Mouse (Mus musculus) cerebellum, adult (tissue): ENCODE results near the gene Tnfsfm13.

ENCODE experiments used
- ATAC-seq: cut with Nextera tagmentation; 2 replicates; pipeline ENCODE4 v1.9.2; 2017; ENCODE audit warnings: mild to moderate bottlenecking, moderate library complexity, mixed read lengths; ENCODE audit not compliant: insufficient number of reproducible peaks, low FRiP score, low TSS enrichment

Tnfsfm13 gene

DNA sequence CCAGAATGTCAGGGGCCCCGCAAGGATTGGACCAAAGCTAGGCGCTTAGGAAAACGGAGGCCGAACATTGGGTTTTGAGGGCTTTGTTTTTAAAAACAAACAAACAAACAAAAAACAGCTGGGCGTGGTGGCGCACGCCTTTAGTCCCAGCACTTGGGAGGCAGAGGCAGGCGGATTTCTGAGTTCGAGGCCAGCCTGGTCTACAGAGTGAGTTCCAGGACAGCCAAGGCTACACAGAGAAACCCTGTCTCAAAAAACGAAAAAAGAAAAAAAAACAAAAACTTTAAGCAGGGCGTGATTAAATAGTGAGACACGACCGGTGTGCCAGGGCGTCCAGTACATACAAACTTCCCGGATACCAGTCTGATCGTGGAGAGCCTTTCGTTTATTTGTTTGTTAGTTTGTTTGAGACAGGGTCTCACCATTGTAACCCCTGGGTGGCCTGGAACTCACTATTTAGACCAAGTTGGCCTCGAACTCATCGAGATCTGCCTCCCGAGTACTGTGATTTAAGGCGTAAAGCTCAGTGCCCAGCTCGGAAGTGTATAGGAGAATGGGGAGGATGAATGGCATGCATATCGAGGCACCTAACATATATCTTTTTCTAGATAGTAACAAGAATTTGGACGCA, 13.6 kb downstream of the Tnfsfm13 start:
- ATAC-seq: no peak

- ATAC-seq: peak; percentile 85; the same call in 1 of the 2 replicates
These were observed 14.3 kb downstream of the Tnfsfm13 start, which contains the start of gene Senp3 for GRCm38 (mm10) chr11:69681314-69682208. Gene Senp3 (minus strand): TSS chr11:69682084.

- ATAC-seq: no peak
These were observed 15.6 kb downstream of the Tnfsfm13 start for GRCm38 (mm10) chr11:69680136-69680855.

DNA sequence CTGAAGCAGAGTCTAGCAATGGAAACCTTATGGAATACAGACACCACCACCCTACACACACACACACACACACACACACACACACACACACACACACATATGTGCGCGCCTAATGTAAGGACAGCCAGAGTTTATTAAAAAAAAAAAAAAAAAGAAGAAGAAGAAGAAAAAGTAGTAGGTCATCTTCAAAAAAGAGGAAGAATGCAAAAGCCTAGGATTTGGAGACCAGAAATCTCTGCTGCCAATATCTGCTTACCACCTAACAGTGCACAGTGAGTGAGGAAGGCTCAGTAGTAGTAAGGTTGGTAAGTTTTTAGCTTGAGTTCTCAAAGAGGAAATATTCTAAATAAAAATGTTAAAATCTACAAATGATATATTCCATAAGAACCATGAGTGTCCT, 16.8 kb downstream of the Tnfsfm13 start:
- ATAC-seq: no peak

DNA sequence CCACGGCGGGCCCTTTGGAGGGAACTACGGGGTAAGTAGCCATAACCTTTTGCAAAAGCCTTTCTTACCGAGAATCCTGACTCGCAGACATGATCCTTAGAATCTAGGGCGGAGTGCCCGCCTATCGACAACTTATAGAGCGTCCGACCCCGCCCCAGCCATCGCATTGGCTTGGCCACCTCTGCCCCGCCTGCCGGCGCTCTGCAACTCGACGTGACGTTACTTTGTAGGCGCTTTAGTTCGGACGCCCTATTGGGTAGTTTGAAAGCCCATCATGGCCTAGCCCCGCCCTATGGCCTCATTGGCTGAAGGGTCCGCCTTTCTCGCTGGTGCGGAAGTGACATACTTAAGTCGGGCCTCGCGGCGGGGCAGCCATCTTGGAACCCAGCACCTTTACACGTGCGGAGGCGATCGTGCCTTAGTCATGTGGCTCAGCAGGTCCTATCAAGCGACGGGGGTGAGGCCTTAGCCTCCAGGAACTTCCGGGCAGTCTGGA, 23.6 kb downstream of the Tnfsfm13 start, which contains the start of gene Eif4a1:
Gene Eif4a1 (minus strand): TSS at position 213 of the 496 bp plus-strand sequence.
- peak; percentile 92 for ATAC-seq

DNA sequence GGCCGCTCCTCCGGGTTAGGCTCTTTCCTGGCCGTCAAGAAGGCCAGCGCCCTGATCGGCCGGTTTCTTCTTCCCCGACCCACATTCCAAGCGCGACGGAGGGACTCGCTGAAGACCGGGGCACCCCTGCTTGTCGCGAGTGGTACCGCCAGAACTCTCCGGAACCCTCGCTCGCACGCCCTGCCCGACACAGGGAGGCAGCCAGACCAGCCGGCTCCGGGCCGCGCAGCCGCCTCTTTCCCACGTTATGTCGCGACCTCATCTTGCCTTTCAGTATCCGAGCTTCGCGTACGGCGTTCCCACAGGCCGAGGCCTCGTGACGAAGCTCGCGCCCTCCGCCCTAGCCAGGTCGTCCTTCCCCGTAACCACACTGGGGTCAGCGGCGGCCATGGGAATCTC, 24.2 kb downstream of the Tnfsfm13 start:
- ATAC-seq: no peak

GRCm38 (mm10) chr11:69670786-69671725, 24.8 kb downstream of the Tnfsfm13 start:
- peak; percentile 57 for ATAC-seq

- no peak for ATAC-seq
These were observed 29.3 kb downstream of the Tnfsfm13 start for GRCm38 (mm10) chr11:69666665-69667005.

DNA sequence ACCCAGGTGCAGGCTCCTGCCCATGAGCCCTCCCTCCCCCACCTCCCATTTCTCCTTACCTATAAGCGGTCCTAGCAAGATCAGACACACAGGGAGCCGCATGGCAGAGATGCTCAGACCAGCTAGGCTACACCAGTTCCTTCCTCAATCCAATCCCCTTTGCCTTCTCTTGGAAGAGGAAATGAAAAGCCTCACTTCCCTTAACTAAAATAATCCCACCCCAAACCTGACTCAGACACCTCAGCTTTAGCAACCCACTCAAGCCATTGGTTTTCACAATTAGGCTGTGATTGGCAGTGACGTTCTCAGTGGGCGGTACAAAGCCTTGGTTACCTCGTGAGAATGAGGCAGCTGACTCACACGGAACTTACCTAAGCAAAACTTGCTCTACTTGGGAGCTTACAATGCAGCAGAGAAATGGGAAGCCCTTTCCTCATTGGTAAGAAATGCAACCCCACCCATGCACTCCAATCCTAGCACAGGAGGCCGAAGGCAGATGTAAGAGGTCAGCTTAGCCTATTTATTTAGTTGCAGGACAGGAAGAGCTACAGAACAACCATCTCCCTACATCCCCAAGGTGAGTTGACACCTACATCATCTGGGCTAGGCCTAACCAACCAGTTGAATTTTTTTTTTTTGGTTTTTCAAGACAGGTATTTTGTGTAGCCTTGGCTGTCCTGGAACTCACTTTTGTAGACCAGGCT, 29.8 kb downstream of the Tnfsfm13 start, which contains the start of gene Cd68:
Gene Cd68 (minus strand): TSS at position 193 of the 704 bp plus-strand sequence.
- ATAC-seq: no peak

- ATAC-seq: no peak
These were observed 30.4 kb downstream of the Tnfsfm13 start for GRCm38 (mm10) chr11:69665457-69665960.

- ATAC-seq: no peak
These were observed 31.1 kb downstream of the Tnfsfm13 start for GRCm38 (mm10) chr11:69664841-69665240.

- ATAC-seq: no peak
These were observed 32.1 kb downstream of the Tnfsfm13 start for GRCm38 (mm10) chr11:69663795-69664194.

GRCm38 (mm10) chr11:69662967-69663671, 32.8 kb downstream of the Tnfsfm13 start:
- ATAC-seq: no peak

DNA sequence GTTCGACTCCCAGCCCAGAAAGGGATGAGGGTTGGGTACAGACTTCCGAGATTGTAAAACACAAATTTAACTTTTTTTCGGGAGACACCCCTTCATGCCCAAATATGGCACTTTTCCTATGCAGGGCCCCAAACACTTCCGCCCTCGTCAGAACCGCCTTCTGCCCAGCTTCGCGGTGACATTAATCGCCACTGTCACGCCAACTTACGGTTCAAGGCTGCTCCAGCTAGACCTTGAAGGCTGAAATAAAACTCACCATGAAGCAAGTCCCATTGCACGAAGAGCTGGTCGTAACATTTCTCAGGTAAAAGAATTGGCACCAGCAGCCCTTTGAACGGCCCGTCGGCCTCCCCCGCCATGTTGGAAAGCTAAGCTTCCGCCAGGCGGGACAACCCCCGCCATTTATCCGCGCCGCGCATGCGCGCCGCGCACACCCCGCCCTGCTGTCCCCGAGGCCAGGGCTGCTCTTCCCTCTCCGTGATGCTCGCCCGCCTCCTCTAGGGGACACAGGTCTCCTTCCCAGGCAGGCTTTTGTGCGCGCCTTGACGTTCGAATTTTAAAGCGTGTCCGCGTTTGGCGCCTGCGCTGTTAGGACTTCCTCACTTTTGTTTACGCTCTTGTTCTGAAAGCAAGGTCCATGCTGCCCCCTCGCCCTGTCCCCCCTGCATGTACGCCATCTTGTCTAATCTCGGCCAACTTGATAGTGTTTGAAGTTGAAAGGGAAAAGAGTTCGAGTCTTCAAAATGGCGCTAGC, 33.5 kb downstream of the Tnfsfm13 start, which contains the start of gene Mpdu1:
Gene Mpdu1 (minus strand): TSS at position 430 of the 754 bp plus-strand sequence.
- ATAC-seq: peak; percentile 90

GRCm38 (mm10) chr11:69661221-69661881, 34.5 kb downstream of the Tnfsfm13 start:
- ATAC-seq: no peak

DNA sequence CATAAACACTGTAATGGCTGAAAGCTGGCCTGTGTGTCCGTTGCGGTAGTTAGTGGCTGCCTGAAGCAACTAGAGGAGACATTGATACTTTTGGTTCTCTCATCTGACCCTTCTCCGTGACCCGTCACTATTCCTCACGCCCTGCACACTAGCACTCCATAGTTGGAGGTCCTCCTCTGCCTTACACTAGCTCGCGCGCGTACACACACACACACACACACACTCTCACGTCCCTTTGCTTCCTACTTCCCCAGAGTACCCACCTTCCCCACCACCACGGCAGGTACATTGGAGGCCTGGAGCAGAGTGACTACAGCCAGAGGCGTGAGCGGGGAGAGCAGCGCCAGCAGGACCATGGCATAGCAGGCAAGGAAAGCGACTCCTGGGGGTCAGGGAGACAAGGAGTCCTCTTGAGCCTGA, 38.4 kb downstream of the Tnfsfm13 start:
- no peak for ATAC-seq
